Mouse (Mus musculus) lung, embryonic 16.5 days (tissue): Measurements from ENCODE around the gene Gm49340. TPM values are rescaled to one million over a fixed set of nuclear protein-coding genes. Genes with fewer than 3 reads are reported as not detected.
"Not testable (repeated sequence)": the region's sequence is repeated elsewhere in the genome, so short reads cannot be mapped to it uniquely, and the experiment has no call there.

Experiments used
- ATAC-seq: fragments of 200-750 bp; cut with Nextera tagmentation; 2 replicates; pipeline ENCODE4 v1.8.0; 2017; ENCODE audit warnings: low read depth, mild to moderate bottlenecking, moderate library complexity
- H3K27ac ChIP-seq: fragments of 300-500 bp; sonication (generic); 2 replicates; pipeline ENCODE4 v1.5.1; 2014; ENCODE audit warnings: mild to moderate bottlenecking, control low read depth, low read length
- H3K27me3 ChIP-seq: fragments of 300-500 bp; sonication (generic); 2 replicates; pipeline ENCODE4 v1.6.1; 2014; ENCODE audit warnings: low read depth, low read length, mixed read lengths; ENCODE audit not compliant: control insufficient read depth, insufficient read depth
- H3K36me3 ChIP-seq: fragments of 300-500 bp; sonication (generic); 2 replicates; pipeline ENCODE4 v1.6.1; 2014; ENCODE audit warnings: low read length; ENCODE audit not compliant: control insufficient read depth, insufficient read depth
- H3K4me1 ChIP-seq: fragments of 300-500 bp; sonication (generic); replicated peaks from 2 replicates; pipeline ENCODE4 v1.6.1; 2014; ENCODE audit warnings: low read length, mixed read lengths; ENCODE audit not compliant: control insufficient read depth, insufficient read depth
- H3K4me2 ChIP-seq: fragments of 300-500 bp; sonication (generic); 2 replicates; pipeline ENCODE4 v1.6.1; 2014; ENCODE audit warnings: low read depth, low read length, control low read depth
- H3K4me3 ChIP-seq: fragments of 300-500 bp; sonication (generic); 2 replicates; pipeline ENCODE4 v1.5.1; 2014; ENCODE audit warnings: mild to moderate bottlenecking, low read length, control low read depth
- H3K9ac ChIP-seq: fragments of 300-500 bp; sonication (generic); 2 replicates; pipeline ENCODE4 v1.6.1; 2014; ENCODE audit warnings: low read length, control low read depth
- H3K9me3 ChIP-seq: fragments of 300-500 bp; sonication (generic); 2 replicates; pipeline ENCODE4 v1.6.1; 2016; ENCODE audit warnings: low read length; ENCODE audit not compliant: control insufficient read depth
- WGBS: fragments of 180-500 bp; shearing (Covaris S2); extraction: QIAGEN DNeasy Blood & Tissue Kit; methylation state at CpG from one replicate; pipeline ENCODE4 v1.1.7; 2014; 5-methylcytosine and 5-hydroxymethylcytosine counted together
- polyA plus RNA-seq: library from polyadenylated mRNA; unstranded; fragments of >200 nt; fragmentation: Nextera tagmentation; extraction: Ambion mirVana; gene quantifications from 2 replicates; pipeline ENCODE4 v1.2.1, GENCODE M21; 2015

The Gm49340 gene
- polyA plus RNA-seq, 1 experiment from 2014 or later: not detected

- WGBS: 74% methylated on average over 2 of the region's 2 CpGs
- H3K9me3 ChIP-seq, H3K4me3 ChIP-seq, H3K36me3 ChIP-seq, H3K9ac ChIP-seq, ATAC-seq, H3K27ac ChIP-seq, H3K4me2 ChIP-seq, H3K4me1 ChIP-seq, H3K27me3 ChIP-seq: not testable (repeated sequence)
Measured at GRCm38 (mm10) chr11:73318581-73318980, 11.0 kb upstream of the Gm49340 start.

- H3K27ac ChIP-seq, ATAC-seq, H3K36me3 ChIP-seq, H3K9ac ChIP-seq, H3K4me2 ChIP-seq, H3K4me1 ChIP-seq, H3K27me3 ChIP-seq, H3K4me3 ChIP-seq, H3K9me3 ChIP-seq: not testable (repeated sequence)
- 87% methylated on average over 13 of the region's 13 CpGs for WGBS
Measured at GRCm38 (mm10) chr11:73321064-73321463, 8.5 kb upstream of the Gm49340 start.

GRCm38 (mm10) chr11:73323906-73324830 is 5.4 kb upstream of the Gm49340 start:
- Histone ChIP-seq H3K9ac (no peak overlapping the region), H3K4me2 (no peak overlapping the region), H3K27me3 (no peaks in the 10 kb centered on the region), H3K36me3 (no peaks in the 10 kb centered on the region), H3K9me3 (no peaks in the 10 kb centered on the region), H3K4me1 (peaks cover 7% of the 10 kb centered on the region; the same call in 1 of the 2 replicates), H3K27ac (no peak overlapping the region), H3K4me3 (no peak overlapping the region)
- no peak for ATAC-seq
- 60% methylated on average over 9 of the region's 9 CpGs for WGBS

GRCm38 (mm10) chr11:73326485-73326886 is 3.1 kb upstream of the Gm49340 start:
- H3K9ac ChIP-seq: no peak overlapping the region
- no peaks in the 10 kb centered on the region for H3K27me3 ChIP-seq
- ATAC-seq: 0 out of 2 replicates have a peak, but pooled peaks have one; percentile 52
- 29% methylated on average over 12 of the region's 12 CpGs for WGBS
- peak overlapping the region; percentile 10 for H3K4me2 ChIP-seq
- no peak overlapping the region for H3K27ac ChIP-seq
- no peak overlapping the region for H3K4me3 ChIP-seq
- no peaks in the 10 kb centered on the region for H3K36me3 ChIP-seq
- peaks cover 7% of the 10 kb centered on the region; the same call in 1 of the 2 replicates for H3K4me1 ChIP-seq
- H3K9me3 ChIP-seq: no peaks in the 10 kb centered on the region; the same call in 1 of the 2 replicates

GRCm38 (mm10) chr11:73327361-73327760 is 2.2 kb upstream of the Gm49340 start:
- Histone ChIP-seq H3K9ac (no peak overlapping the region), H3K4me3 (no peak overlapping the region), H3K27ac (no peak overlapping the region; the same call in 1 of the 2 replicates), H3K36me3 (no peaks in the 10 kb centered on the region), H3K27me3 (no peaks in the 10 kb centered on the region), H3K9me3 (no peaks in the 10 kb centered on the region; the same call in 1 of the 2 replicates), H3K4me1 (peaks cover 7% of the 10 kb centered on the region; the same call in 1 of the 2 replicates), H3K4me2 (no peak overlapping the region)
- WGBS: 57% methylated on average over 4 of the region's 4 CpGs
- ATAC-seq: peak; percentile 86

GRCm38 (mm10) chr11:73333357-73333756 is 3.8 kb downstream of the Gm49340 start:
- Histone ChIP-seq H3K4me2 (no peak overlapping the region), H3K4me3 (no peak overlapping the region), H3K27ac (no peak overlapping the region), H3K9me3 (no peaks in the 10 kb centered on the region; the same call in 1 of the 2 replicates), H3K9ac (no peak overlapping the region), H3K36me3 (no peaks in the 10 kb centered on the region), H3K27me3 (no peaks in the 10 kb centered on the region), H3K4me1 (no peaks in the 10 kb centered on the region)
- no peak for ATAC-seq
- 74% methylated on average over 2 of the region's 2 CpGs for WGBS

GRCm38 (mm10) chr11:73336919-73337318 is 7.4 kb downstream of the Gm49340 start:
- 74% methylated on average over 4 of the region's 4 CpGs for WGBS
- H3K4me3 ChIP-seq: no peak overlapping the region

GRCm38 (mm10) chr11:73350483-73350882 is 20.9 kb downstream of the Gm49340 start, which contains the start of gene Olfr20:
Gene Olfr20, plus strand, starts transcription at chr11:73350783.
- H3K4me1 ChIP-seq: no peaks in the 10 kb centered on the region
- H3K9me3 ChIP-seq: no peaks in the 10 kb centered on the region
- no peaks in the 10 kb centered on the region for H3K36me3 ChIP-seq
- H3K9ac ChIP-seq: no peak within 1 kb of the TSS
- H3K4me3 ChIP-seq: no peak within 1 kb of the TSS
- H3K4me2 ChIP-seq: no peak within 1 kb of the TSS
- WGBS: 38% methylated on average over 3 of the region's 3 CpGs
- ATAC-seq: no peak
- H3K27ac ChIP-seq: no peak within 1 kb of the TSS
- H3K27me3 ChIP-seq: no peaks in the 10 kb centered on the region

More at GRCm38 (mm10) chr11:73336919-73337318, 7.4 kb downstream of the Gm49340 start:
- no peaks in the 10 kb centered on the region for H3K27me3 ChIP-seq
- no peaks in the 10 kb centered on the region for H3K4me1 ChIP-seq
- no peak overlapping the region for H3K4me2 ChIP-seq
- no peaks in the 10 kb centered on the region for H3K36me3 ChIP-seq
- ATAC-seq: no peak
- no peaks in the 10 kb centered on the region for H3K9me3 ChIP-seq
- no peak overlapping the region for H3K9ac ChIP-seq
- no peak overlapping the region for H3K27ac ChIP-seq

GRCm38 (mm10) chr11:73370946-73371345 is 41.4 kb downstream of the Gm49340 start, which contains the start of gene Olfr376:
Gene Olfr376, plus strand, starts transcription at chr11:73371246.
- Histone ChIP-seq H3K4me1 (no peaks in the 10 kb centered on the region), H3K27me3 (no peaks in the 10 kb centered on the region), H3K36me3 (no peaks in the 10 kb centered on the region), H3K9me3 (no peaks in the 10 kb centered on the region), H3K9ac (no peak within 1 kb of the TSS), H3K27ac (no peak within 1 kb of the TSS), H3K4me3 (no peak within 1 kb of the TSS), H3K4me2 (no peak within 1 kb of the TSS)
- 72% methylated on average over 2 of the region's 2 CpGs for WGBS
- ATAC-seq: no peak
